Mouse (Mus musculus): ENCODE results near the gene Agk.

DNA sequence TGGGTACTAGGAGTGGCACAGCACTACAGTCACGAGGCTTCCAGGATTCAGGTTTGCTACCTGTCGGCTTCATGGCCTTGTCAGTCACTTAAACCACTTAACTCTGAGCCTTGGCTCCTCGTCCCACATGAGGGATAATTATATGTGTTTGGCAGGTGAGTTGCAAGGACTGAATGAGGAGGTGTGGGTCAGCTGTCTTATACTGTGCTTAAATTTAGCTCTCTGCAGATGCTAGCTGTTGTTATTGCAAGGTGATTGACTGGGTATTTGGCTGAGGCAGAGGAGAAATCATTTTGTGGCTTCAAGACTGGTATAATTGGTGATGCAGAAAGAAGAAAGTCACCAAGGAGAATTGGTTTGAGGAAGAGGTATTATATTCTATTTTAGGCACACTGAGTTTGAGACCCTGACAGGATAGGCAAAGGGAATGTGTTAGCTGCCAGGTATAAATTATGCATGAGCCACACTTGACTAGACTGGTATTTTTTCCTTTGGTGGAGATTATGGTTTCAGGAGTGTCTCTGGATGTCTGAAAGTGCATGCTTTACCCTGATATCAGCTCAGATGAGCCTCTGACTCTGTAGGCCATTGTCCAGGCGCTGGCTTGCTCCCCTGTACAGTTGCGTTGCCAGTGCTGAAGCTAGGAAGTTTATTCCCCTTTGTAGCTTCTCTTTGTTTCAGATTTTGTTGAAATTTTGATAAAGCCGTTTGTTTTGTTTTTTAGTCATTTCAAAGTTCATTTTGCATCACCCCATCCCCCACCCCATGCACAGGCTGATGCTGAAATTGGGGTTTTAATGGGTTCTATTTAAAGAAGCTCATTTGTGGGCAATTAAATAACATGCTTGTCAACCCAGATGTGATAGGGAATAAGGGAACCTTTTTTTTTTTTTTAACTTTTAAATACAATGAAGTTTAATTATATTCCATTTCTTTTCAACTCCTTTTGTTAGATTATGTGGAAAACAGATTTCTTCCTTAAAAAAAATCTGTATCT, 12.1 kb downstream of the Agk start:
- TF ChIP-seq POLR2A (IDR thresholded peaks at IDR 0.05; ENCODE audit: insufficient read depth, low read depth, low read length) (no peak), CTCF (IDR thresholded peaks at IDR 0.05; ENCODE audit: insufficient read depth, low read depth, low read length) (no peak)
